Mouse (Mus musculus) heart, adult 2 months (tissue): ENCODE measurements around the gene Enpp7. TPM values are rescaled to one million over a fixed set of nuclear protein-coding genes. Genes with fewer than 3 reads are reported as not detected.

Experiments
- DNase-seq, 2 experiments: peaks; one replicate each; pipeline ENCODE4 v3.0.0; 2021
- H3K27ac ChIP-seq: fragments of 200-600 bp; 2 replicates; pipeline ENCODE4 v1.8.1; 2022
- H3K27me3 ChIP-seq: fragments of 200-500 bp; 2 replicates; pipeline ENCODE4 v1.6.1; 2012; ENCODE audit warnings: mild to moderate bottlenecking, low read length, inconsistent platforms, mixed read lengths; ENCODE audit not compliant: control insufficient read depth, insufficient read depth
- H3K36me3 ChIP-seq: fragments of 200-500 bp; 2 replicates; pipeline ENCODE4 v1.6.1; 2012; ENCODE audit warnings: low read length, inconsistent platforms; ENCODE audit not compliant: control insufficient read depth, insufficient read depth
- H3K4me1 ChIP-seq: fragments of 200-500 bp; 2 replicates; pipeline ENCODE4 v1.6.1; 2011; ENCODE audit warnings: low read length; ENCODE audit not compliant: control insufficient read depth, insufficient read depth
- H3K4me3 ChIP-seq: fragments of 200-600 bp; 2 replicates; pipeline ENCODE4 v1.8.1; 2022
- H3K79me2 ChIP-seq: fragments of 200-500 bp; replicated peaks from 2 replicates; pipeline ENCODE4 v1.6.1; 2012; ENCODE audit warnings: mild to moderate bottlenecking, inconsistent platforms, low read length, moderate library complexity, mixed read lengths; ENCODE audit not compliant: control insufficient read depth, insufficient read depth
- H3K9ac ChIP-seq: fragments of 200-500 bp; 2 replicates; pipeline ENCODE4 v1.6.1; 2012; ENCODE audit warnings: low read depth, mild to moderate bottlenecking, control low read depth, inconsistent platforms, low read length, mixed read lengths
- CTCF ChIP-seq: fragments of 200-600 bp; IDR thresholded peaks from 2 replicates; pipeline ENCODE4 v1.8.1; 2022; ENCODE audit warnings: antibody characterized with exemption, mild to moderate bottlenecking, moderate library complexity
- EP300 ChIP-seq: fragments of 200-500 bp; IDR thresholded peaks from 2 replicates; pipeline ENCODE4 v1.6.1; 2011; ENCODE audit warnings: low read depth, low read length, control low read depth; ENCODE audit not compliant: insufficient read depth
- POLR2A ChIP-seq: fragments of 200-500 bp; IDR thresholded peaks from 2 replicates; pipeline ENCODE4 v1.6.1; 2011; ENCODE audit warnings: mild to moderate bottlenecking, low read depth, low read length, control low read depth; ENCODE audit not compliant: insufficient read depth
- WGBS: fragments of 180-500 bp; shearing (Covaris S2); methylation state at CpG from one replicate; pipeline ENCODE4 v1.1.7; 2018; 5-methylcytosine and 5-hydroxymethylcytosine counted together
- intact Hi-C: fragments of 180-260 bp; cut with DNase I; formaldehyde crosslinking; loops from one replicate; pipeline ENCODE4 v1.15.1; 2025
- polyA plus RNA-seq: library from polyadenylated mRNA; depleted of rRNA; stranded (reverse); fragments of >200 nt; gene quantifications from 2 replicates; pipeline ENCODE4 v1.2.3, GENCODE M21; 2012
- total RNA-seq, 2 experiments: library from RNA; stranded (reverse); gene quantifications; 2 replicates each; pipeline ENCODE4 v1.2.3; 2021

The Enpp7 gene
- total and polyA plus RNA-seq, 3 experiments: not detected

GRCm38 (mm10) chr11:119024260-119024659 is 36.3 kb downstream of the Enpp7 start:
- intact Hi-C loops: no loop called here
- H3K9ac ChIP-seq: no peak overlapping the region
- H3K36me3 ChIP-seq: no peaks in the 10 kb centered on the region
- TF ChIP-seq EP300: no peak
- TF ChIP-seq POLR2A: no peak
- no peak for TF ChIP-seq CTCF
- no peaks in the 10 kb centered on the region for H3K27me3 ChIP-seq
- DNase-seq: no peak
- H3K27ac ChIP-seq: no peak overlapping the region
- H3K4me1 ChIP-seq: peaks cover 5% of the 10 kb centered on the region
- WGBS: 32% methylated on average over 7 of the region's 7 CpGs
- no peak overlapping the region for H3K4me3 ChIP-seq
- H3K79me2 ChIP-seq: no peaks in the 10 kb centered on the region

- 35% methylated on average over 12 of the region's 12 CpGs for WGBS
- Histone ChIP-seq H3K4me3 (no peak overlapping the region), H3K36me3 (no peaks in the 10 kb centered on the region), H3K27ac (no peak overlapping the region), H3K79me2 (no peaks in the 10 kb centered on the region), H3K9ac (no peak overlapping the region), H3K27me3 (no peaks in the 10 kb centered on the region), H3K4me1 (peaks cover 5% of the 10 kb centered on the region)
- peak; percentile 64 to 75 for DNase-seq
- TF ChIP-seq EP300: no peak
- TF ChIP-seq CTCF: no peak
- no peak for TF ChIP-seq POLR2A
- intact Hi-C loops: no loop called here
Observed at GRCm38 (mm10) chr11:119026203-119026602, 38.2 kb downstream of the Enpp7 start.

- no peaks in the 10 kb centered on the region for H3K36me3 ChIP-seq
- TF ChIP-seq EP300: peak; percentile 80; the same call in 1 of the 2 replicates
- no peak; the same call in 1 of the 2 replicates for TF ChIP-seq CTCF
- no peak for TF ChIP-seq POLR2A
- H3K79me2 ChIP-seq: no peaks in the 10 kb centered on the region
- no peak overlapping the region for H3K27ac ChIP-seq
- peaks cover 3% of the 10 kb centered on the region for H3K27me3 ChIP-seq
- peak overlapping the region; percentile 40 for H3K4me3 ChIP-seq
- WGBS: 3% methylated on average over 26 of the region's 26 CpGs
- DNase-seq: peak; percentile 84 to 92
- no peaks in the 10 kb centered on the region; the same call in 1 of the 2 replicates for H3K4me1 ChIP-seq
- no peak overlapping the region for H3K9ac ChIP-seq
- intact Hi-C loops: loop anchor here (1.0 kb wide), 1 partner anchor 156 kb away; no protein-coding TSS in a partner anchor
Observed at GRCm38 (mm10) chr11:119033874-119034558, 46.0 kb downstream of the Enpp7 start.

- no peaks in the 10 kb centered on the region for H3K79me2 ChIP-seq
- H3K4me3 ChIP-seq: peak overlapping the region; percentile 40
- H3K9ac ChIP-seq: no peak overlapping the region
- DNase-seq: no peak
- peaks cover 3% of the 10 kb centered on the region for H3K27me3 ChIP-seq
- TF ChIP-seq EP300: no peak
- TF ChIP-seq CTCF: no peak
- no peak for TF ChIP-seq POLR2A
- H3K4me1 ChIP-seq: no peaks in the 10 kb centered on the region; the same call in 1 of the 2 replicates
- H3K36me3 ChIP-seq: no peaks in the 10 kb centered on the region
- no peak overlapping the region for H3K27ac ChIP-seq
- intact Hi-C loops: loop anchor here (1.0 kb wide), 1 partner anchor 156 kb away; no protein-coding TSS in a partner anchor
- 9% methylated on average over 19 of the region's 19 CpGs for WGBS
Observed at GRCm38 (mm10) chr11:119034635-119035034, 46.6 kb downstream of the Enpp7 start.

GRCm38 (mm10) chr11:119035094-119035685 is 47.2 kb downstream of the Enpp7 start:
- H3K79me2 ChIP-seq: no peaks in the 10 kb centered on the region
- peaks cover 5% of the 10 kb centered on the region for H3K4me1 ChIP-seq
- H3K36me3 ChIP-seq: no peaks in the 10 kb centered on the region
- peaks cover 3% of the 10 kb centered on the region for H3K27me3 ChIP-seq
- 20% methylated on average over 21 of the region's 21 CpGs for WGBS
- no peak overlapping the region for H3K4me3 ChIP-seq
- intact Hi-C loops: no loop called here
- no peak overlapping the region for H3K27ac ChIP-seq
- no peak for DNase-seq
- no peak overlapping the region for H3K9ac ChIP-seq
- TF ChIP-seq POLR2A: no peak
- no peak for TF ChIP-seq EP300
- TF ChIP-seq CTCF: no peak

- peaks cover 3% of the 10 kb centered on the region for H3K27me3 ChIP-seq
- no peak overlapping the region for H3K9ac ChIP-seq
- H3K79me2 ChIP-seq: no peaks in the 10 kb centered on the region
- peaks cover 7% of the 10 kb centered on the region for H3K4me1 ChIP-seq
- no peak overlapping the region for H3K27ac ChIP-seq
- no peak overlapping the region for H3K4me3 ChIP-seq
- no peak for TF ChIP-seq POLR2A
- TF ChIP-seq CTCF: no peak
- no peak for TF ChIP-seq EP300
- 28% methylated on average over 21 of the region's 21 CpGs for WGBS
- intact Hi-C loops: no loop called here
- DNase-seq: no peak
- no peaks in the 10 kb centered on the region for H3K36me3 ChIP-seq
Observed at GRCm38 (mm10) chr11:119035686-119036165, 47.7 kb downstream of the Enpp7 start.
